Mouse (Mus musculus) heart, embryonic 16.5 days (tissue): ENCODE data around the gene Stxbp3. TPM values are rescaled to one million over a fixed set of nuclear protein-coding genes. Genes with fewer than 3 reads are reported as not detected.

ENCODE experiments used
- ATAC-seq: fragments of 200-750 bp; cut with Nextera tagmentation; replicated peaks from 2 replicates; pipeline ENCODE4 v1.8.0; 2017; ENCODE audit warnings: moderate number of reproducible peaks; ENCODE audit not compliant: insufficient read depth, low FRiP score; ENCODE audit errors: extremely low read depth
- H3K27ac ChIP-seq: fragments of 300-500 bp; sonication (generic); 2 replicates; pipeline ENCODE4 v1.5.1; 2014; ENCODE audit warnings: mild to moderate bottlenecking, low read length, control low read depth, moderate library complexity
- H3K27me3 ChIP-seq: fragments of 300-500 bp; sonication (generic); 2 replicates; pipeline ENCODE4 v1.6.1; 2014; ENCODE audit warnings: low read length, mixed read lengths; ENCODE audit not compliant: control insufficient read depth, insufficient read depth
- H3K36me3 ChIP-seq: fragments of 300-500 bp; sonication (generic); 2 replicates; pipeline ENCODE4 v1.6.1; 2014; ENCODE audit not compliant: control insufficient read depth, insufficient read depth
- H3K4me1 ChIP-seq: fragments of 300-500 bp; sonication (generic); 2 replicates; pipeline ENCODE4 v1.6.1; 2014; ENCODE audit warnings: low read length, mixed read lengths; ENCODE audit not compliant: control insufficient read depth, insufficient read depth
- H3K4me2 ChIP-seq: fragments of 300-500 bp; sonication (generic); 2 replicates; pipeline ENCODE4 v1.6.1; 2014; ENCODE audit warnings: low read depth, mild to moderate bottlenecking, control low read depth, low read length
- H3K4me3 ChIP-seq: fragments of 300-500 bp; sonication (generic); 2 replicates; pipeline ENCODE4 v1.5.1; 2014; ENCODE audit warnings: mild to moderate bottlenecking, control low read depth, low read length
- H3K9ac ChIP-seq: fragments of 300-500 bp; sonication (generic); 2 replicates; pipeline ENCODE4 v1.6.1; 2014; ENCODE audit warnings: low read length, control low read depth
- H3K9me3 ChIP-seq: fragments of 300-500 bp; sonication (generic); replicated peaks from 2 replicates; pipeline ENCODE4 v1.6.1; 2016; ENCODE audit warnings: low read length; ENCODE audit not compliant: control insufficient read depth
- WGBS: fragments of 180-500 bp; shearing (Covaris S2); extraction: QIAGEN DNeasy Blood & Tissue Kit; methylation state at CpG from one replicate; pipeline ENCODE4 v1.1.7; 2014; 5-methylcytosine and 5-hydroxymethylcytosine counted together
- polyA plus RNA-seq: library from polyadenylated mRNA; unstranded; fragments of >200 nt; fragmentation: Nextera tagmentation; extraction: Ambion mirVana; gene quantifications from 2 replicates; pipeline ENCODE4 v1.2.1, GENCODE M21; 2015

Stxbp3 gene
- polyA plus RNA-seq, 1 experiment from 2014 or later, result 33.1 TPM

- ATAC-seq, result no peak
- H3K36me3 ChIP-seq, result no peaks in the 10 kb centered on the region
- peaks cover 2% of the 10 kb centered on the region; the same call in 1 of the 2 replicates for H3K27me3 ChIP-seq
- H3K4me2 ChIP-seq, result no peak overlapping the region
- no peak overlapping the region for H3K4me3 ChIP-seq
- WGBS, result 74% methylated on average over 1 of the region's 1 CpGs
- H3K4me1 ChIP-seq, result no peaks in the 10 kb centered on the region
- H3K27ac ChIP-seq, result no peak overlapping the region
- H3K9me3 ChIP-seq, result no peaks in the 10 kb centered on the region
- H3K9ac ChIP-seq, result no peak overlapping the region
Observed at GRCm38 (mm10) chr3:108756131-108756530, 84.2 kb downstream of the Stxbp3 start.

DNA sequence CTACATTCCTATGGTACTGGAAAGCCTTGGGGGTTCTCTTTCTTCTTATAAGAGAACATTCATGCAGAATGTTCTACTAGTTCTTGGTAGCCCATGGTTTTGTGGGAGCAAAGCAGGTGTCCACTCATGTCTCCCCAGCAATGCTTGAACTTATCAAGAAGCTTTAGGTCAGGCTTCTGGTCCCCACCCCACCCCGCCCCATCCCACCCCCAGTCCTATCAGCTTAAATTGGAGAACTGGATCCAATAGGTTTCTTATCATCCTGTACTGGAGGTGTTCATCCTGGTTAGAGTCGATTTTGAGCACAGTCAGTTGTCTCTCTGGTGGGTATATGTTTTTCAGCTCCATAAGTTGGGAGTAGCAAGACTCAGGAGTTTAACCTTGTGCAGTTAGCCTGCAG is 84.8 kb downstream of the Stxbp3 start:
- 86% methylated on average over 2 of the region's 2 CpGs for WGBS
- Histone ChIP-seq H3K4me2 (no peak overlapping the region), H3K4me3 (no peak overlapping the region), H3K27ac (no peak overlapping the region), H3K27me3 (peaks cover 2% of the 10 kb centered on the region; the same call in 1 of the 2 replicates), H3K9ac (no peak overlapping the region), H3K36me3 (no peaks in the 10 kb centered on the region), H3K4me1 (no peaks in the 10 kb centered on the region), H3K9me3 (no peaks in the 10 kb centered on the region)
- no peak for ATAC-seq

GRCm38 (mm10) chr3:108754541-108754940 is 85.8 kb downstream of the Stxbp3 start:
- 83% methylated on average over 1 of the region's 1 CpGs for WGBS
- H3K9me3 ChIP-seq, result no peaks in the 10 kb centered on the region
- no peaks in the 10 kb centered on the region for H3K4me1 ChIP-seq
- ATAC-seq, result no peak
- peaks cover 2% of the 10 kb centered on the region; the same call in 1 of the 2 replicates for H3K27me3 ChIP-seq
- H3K9ac ChIP-seq, result no peak overlapping the region
- no peak overlapping the region for H3K27ac ChIP-seq
- no peak overlapping the region for H3K4me3 ChIP-seq
- no peaks in the 10 kb centered on the region for H3K36me3 ChIP-seq
- no peak overlapping the region for H3K4me2 ChIP-seq

GRCm38 (mm10) chr3:108751691-108752090 is 88.6 kb downstream of the Stxbp3 start:
- no peak overlapping the region; the same call in 1 of the 2 replicates for H3K27ac ChIP-seq
- 53% methylated on average over 6 of the region's 6 CpGs for WGBS
- peaks cover 2% of the 10 kb centered on the region; the same call in 1 of the 2 replicates for H3K27me3 ChIP-seq
- ATAC-seq, result no peak
- no peaks in the 10 kb centered on the region for H3K9me3 ChIP-seq
- no peaks in the 10 kb centered on the region for H3K4me1 ChIP-seq
- H3K4me3 ChIP-seq, result no peak overlapping the region
- no peak overlapping the region for H3K4me2 ChIP-seq
- H3K9ac ChIP-seq, result no peak overlapping the region
- H3K36me3 ChIP-seq, result no peaks in the 10 kb centered on the region

- Histone ChIP-seq H3K9ac (no peak overlapping the region), H3K27ac (no peak overlapping the region), H3K36me3 (no peaks in the 10 kb centered on the region), H3K4me2 (no peak overlapping the region), H3K9me3 (no peaks in the 10 kb centered on the region), H3K4me1 (no peaks in the 10 kb centered on the region), H3K27me3 (peaks cover 2% of the 10 kb centered on the region; the same call in 1 of the 2 replicates), H3K4me3 (no peak overlapping the region)
- no peak; the same call in 1 of the 2 replicates for ATAC-seq
- 64% methylated on average over 6 of the region's 6 CpGs for WGBS
Observed at GRCm38 (mm10) chr3:108751061-108751460, 89.3 kb downstream of the Stxbp3 start.

DNA sequence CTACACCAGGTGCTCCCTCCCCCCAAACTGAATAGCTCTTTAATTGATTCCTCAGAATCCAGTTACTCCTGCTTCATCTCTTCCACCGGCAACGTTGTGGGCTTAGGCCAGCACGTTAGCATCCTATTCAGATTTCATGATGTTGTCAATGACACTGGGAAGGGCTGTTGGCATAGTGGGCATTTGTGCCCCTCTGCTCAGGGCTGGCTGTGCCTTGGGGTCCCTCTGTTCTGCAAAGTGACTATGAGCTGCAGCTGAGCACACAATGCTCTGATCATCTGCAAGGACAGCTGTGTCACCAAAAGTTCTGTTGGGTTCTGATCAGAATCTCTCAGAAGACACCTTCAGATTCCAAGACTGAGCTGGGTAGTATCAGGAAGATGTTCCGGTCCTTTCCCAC is 96.3 kb downstream of the Stxbp3 start:
- no peak for ATAC-seq
- WGBS, result 84% methylated on average over 4 of the region's 4 CpGs

More for the DNA sequence above, 96.3 kb downstream of the Stxbp3 start:
- H3K27me3 ChIP-seq, result no peaks in the 10 kb centered on the region; the same call in 1 of the 2 replicates
- H3K4me3 ChIP-seq, result no peak overlapping the region
- no peaks in the 10 kb centered on the region for H3K9me3 ChIP-seq
- no peaks in the 10 kb centered on the region for H3K4me1 ChIP-seq
- H3K9ac ChIP-seq, result no peak overlapping the region
- no peaks in the 10 kb centered on the region for H3K36me3 ChIP-seq
- no peak overlapping the region for H3K4me2 ChIP-seq
- H3K27ac ChIP-seq, result no peak overlapping the region

Other genes with a start within 250 kb of the Stxbp3 start
- 6.7 and 7.1 TPM in 2 replicates for gene Wdr47, start 249.2 kb downstream of the Stxbp3 start, polyA plus RNA-seq
- 52.2 and 63.3 TPM in 2 replicates for gene Clcc1, start 186.6 kb downstream of the Stxbp3 start, polyA plus RNA-seq
- gene Gpsm2, start 118.2 kb downstream of the Stxbp3 start, polyA plus RNA-seq, result 28.9 and 31.5 TPM in 2 replicates
- 0.10 TPM in 1 of 2 replicates, not detected in the other for gene Aknad1, start 100.9 kb downstream of the Stxbp3 start, polyA plus RNA-seq
- 0.10 and 0.21 TPM in 2 replicates for gene Fndc7, start 49.5 kb upstream of the Stxbp3 start, polyA plus RNA-seq
- 49.9 and 60.6 TPM in 2 replicates for gene Prpf38b, start 71.2 kb upstream of the Stxbp3 start, polyA plus RNA-seq
- 0.22 and 0.39 TPM in 2 replicates for gene Henmt1, start 99.3 kb upstream of the Stxbp3 start, polyA plus RNA-seq
- gene Gm9857, start 99.9 kb upstream of the Stxbp3 start, polyA plus RNA-seq, result not detected in 2 replicates
- 3.6 and 3.7 TPM in 2 replicates for gene Fam102b, start 187.1 kb upstream of the Stxbp3 start, polyA plus RNA-seq
- not detected in 2 replicates for gene Slc25a54, start 239.9 kb upstream of the Stxbp3 start, polyA plus RNA-seq